Mouse (Mus musculus) G1E-ER4 (cell line): Measurements from ENCODE around the gene Cep41. TPM values are rescaled to one million over a fixed set of nuclear protein-coding genes. Genes with fewer than 3 reads are reported as not detected.

Experiments used
- GATA1 ChIP-seq: IDR thresholded peaks from one replicate; pipeline ENCODE4 v1.8.0; 2012; ENCODE audit warnings: low read length, inconsistent platforms
- polyA plus RNA-seq: library from polyadenylated mRNA; stranded (reverse); fragments of >175 nt; gene quantifications from 2 replicates; pipeline ENCODE4 v1.2.3, GENCODE M21; 2012

Gene Cep41
- polyA plus RNA-seq, 1 experiment: 84.8 TPM

DNA sequence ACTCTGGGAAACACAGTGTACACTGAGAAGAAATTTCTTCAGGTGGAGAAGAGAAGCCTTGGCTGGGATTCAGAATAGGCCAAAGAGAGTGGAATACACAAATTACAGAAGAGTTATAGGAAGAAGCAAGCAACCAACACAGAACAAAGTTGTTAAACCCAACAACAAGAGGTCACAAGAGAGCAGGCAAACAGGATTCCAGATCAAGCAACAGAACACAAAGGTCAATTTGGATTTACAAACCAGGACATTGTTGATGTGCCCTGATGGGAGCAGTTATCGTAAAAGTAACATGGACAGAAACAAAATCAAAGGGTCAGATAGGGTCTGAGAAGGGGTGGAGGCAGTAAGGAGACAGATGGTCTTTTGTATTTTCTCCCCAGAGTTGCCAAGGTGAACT, 9.0 kb downstream of the Cep41 start:
- no peak for TF ChIP-seq GATA1

GRCm38 (mm10) chr6:30681935-30682900, 11.3 kb downstream of the Cep41 start:
- no peak for TF ChIP-seq GATA1

DNA sequence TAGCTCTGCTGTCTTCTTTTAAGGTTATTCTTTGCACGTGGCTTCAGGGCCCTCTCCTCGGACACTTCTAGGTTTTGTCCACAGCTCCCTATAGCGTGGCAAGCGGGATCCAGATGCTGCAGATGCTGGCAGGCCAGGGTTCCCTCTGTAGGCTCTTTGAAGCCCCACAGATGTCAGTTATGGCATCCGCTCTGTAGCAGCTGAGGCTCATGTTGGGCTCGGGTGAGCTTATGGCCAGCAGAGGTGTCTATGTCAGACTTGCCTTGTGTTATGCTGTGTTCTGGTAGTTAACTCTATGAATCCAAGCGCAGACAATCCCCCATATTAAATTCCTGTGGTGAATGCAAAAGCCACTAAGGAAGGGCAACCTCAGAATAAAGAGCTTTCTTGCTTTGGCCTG, 13.1 kb downstream of the Cep41 start:
- no peak for TF ChIP-seq GATA1

GRCm38 (mm10) chr6:30679567-30679966, 14.0 kb downstream of the Cep41 start:
- no peak for TF ChIP-seq GATA1

DNA sequence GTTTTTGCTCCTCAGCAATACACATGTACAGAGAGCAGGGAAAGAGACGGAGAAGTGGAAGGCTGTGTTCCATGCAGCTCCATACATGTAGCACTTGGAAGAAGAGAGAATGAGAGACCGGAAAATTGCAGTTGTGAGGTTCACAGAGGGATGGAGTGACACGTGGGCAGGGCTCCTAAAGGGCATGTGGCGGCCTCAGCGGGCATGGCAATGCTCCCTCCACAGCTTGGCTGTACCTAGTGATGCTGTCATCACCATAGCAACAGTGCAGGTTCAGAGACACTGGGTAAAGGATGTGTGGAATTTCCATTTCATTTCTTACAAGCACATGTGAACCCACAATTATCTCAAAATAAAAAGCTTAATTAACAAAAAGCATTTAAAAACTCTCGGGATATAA, 15.1 kb downstream of the Cep41 start:
- no peak for TF ChIP-seq GATA1

DNA sequence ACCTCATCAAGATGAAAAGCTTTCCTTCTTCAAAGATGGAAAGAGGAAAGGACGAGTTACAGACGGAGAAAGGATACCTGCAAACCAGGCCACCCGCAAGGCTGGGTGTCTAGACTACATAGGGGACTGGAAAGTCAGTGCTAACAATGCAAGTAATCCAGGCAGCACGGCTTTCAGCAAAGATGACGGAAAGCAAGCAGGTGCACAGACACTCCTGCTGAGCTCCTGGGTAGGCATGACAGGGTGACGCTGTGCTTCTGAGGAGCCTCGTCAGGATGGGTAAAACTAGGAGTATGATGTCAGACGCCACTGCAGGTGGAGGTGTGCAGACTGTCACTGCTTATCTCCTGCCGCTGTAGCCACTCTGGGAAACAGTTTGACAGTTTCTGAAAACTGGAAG, 16.0 kb downstream of the Cep41 start:
- no peak for TF ChIP-seq GATA1

- no peak for TF ChIP-seq GATA1
Observed at GRCm38 (mm10) chr6:30676506-30676905, 17.0 kb downstream of the Cep41 start.

GRCm38 (mm10) chr6:30675281-30675771, 18.2 kb downstream of the Cep41 start:
- TF ChIP-seq GATA1: no peak

GRCm38 (mm10) chr6:30674714-30675280, 18.8 kb downstream of the Cep41 start:
- TF ChIP-seq GATA1: no peak

DNA sequence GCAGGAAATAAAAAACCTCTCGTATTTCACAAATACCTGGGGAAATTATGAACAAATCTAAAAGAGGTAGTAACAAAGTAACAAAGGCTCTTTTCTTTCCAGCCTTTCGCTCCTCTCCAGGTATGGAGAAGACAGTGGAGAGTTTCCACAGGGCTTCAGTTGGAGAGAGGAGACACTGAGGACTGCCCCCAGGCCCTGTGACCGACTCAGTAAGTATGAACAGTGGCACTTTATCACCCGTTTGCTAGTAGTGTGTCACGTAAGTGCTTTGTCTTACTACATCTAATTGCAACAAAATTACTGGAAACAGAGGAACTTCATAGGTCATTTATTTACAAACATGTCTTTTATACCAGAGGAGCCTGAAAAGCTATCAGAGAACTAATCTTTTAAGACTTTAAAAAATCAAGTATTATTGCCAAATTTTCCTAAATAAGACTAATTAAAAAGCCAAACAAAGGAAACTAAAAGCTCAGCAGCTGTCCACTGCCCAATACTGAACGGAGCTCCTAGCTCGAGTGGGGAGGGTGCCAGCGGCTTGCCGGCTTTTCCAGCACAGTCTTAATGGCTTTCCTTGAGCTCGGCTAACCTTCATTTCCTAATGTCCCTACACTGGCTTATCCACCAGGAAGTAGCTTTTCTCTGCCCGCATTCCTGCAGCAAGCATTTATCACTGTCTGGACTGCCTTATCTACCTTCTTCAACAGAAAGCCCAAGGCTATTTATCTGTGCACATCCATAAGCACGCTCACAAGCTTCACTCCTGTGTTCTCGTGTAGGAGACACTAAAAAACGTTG, 19.6 kb downstream of the Cep41 start:
- TF ChIP-seq GATA1: no peak

- TF ChIP-seq GATA1: no peak
Observed at GRCm38 (mm10) chr6:30671696-30672095, 21.9 kb downstream of the Cep41 start.

DNA sequence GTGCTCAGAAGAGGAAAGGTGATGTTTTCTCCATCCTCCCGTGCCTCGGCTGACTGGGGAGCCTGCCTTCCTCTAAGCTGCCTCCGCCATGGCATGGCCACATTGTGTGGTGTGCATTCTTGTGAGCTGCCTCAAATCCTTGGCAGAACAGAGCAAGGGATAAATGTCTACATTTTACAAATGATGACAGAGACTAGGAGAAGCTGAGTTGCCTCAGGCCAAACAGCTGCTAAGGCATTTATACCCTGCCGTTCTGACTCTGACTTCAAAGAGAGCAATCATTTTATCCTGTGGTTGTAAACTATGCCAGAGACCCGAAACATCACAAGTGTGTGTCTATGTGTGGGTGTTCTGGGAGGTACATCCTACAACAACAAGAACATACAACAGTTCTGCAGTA, 26.0 kb downstream of the Cep41 start:
- no peak for TF ChIP-seq GATA1

DNA sequence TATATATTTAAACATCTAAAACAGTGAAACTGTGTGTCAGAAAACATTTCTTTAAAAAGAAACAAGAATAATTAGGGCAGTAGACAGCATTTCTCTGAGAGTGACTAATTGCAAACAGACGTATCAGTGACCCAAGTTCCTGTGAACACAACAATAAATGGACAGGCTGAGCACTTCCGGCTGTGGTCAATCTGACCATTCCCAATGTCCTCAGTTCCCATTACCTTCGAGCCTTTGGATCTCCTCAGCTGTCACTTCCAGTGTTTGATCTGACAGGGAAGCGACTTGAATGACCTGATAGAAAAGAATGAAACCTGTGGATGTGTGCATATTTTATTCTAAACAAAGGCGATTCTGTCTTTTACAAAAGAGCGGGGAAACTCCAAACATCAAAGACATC, 27.5 kb downstream of the Cep41 start:
- no peak for TF ChIP-seq GATA1

DNA sequence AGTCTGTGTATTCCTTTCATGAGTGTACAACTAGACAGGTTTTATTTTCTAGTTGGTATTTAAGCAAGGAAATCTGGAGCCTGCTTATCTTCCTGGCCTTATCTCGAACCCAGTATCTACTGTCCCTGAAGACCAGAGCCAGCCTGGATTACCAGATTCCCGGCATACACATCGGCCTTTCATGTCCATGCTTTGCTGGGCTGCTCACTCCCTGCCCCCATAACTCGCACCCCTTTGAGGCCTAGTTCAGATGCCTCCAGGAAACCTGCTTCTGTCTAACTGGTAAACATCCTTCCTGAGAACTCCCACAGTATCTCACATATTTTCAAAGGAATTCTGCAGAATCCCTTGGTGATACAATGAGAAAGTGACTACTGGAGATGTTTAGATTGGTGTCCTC, 28.3 kb downstream of the Cep41 start:
- no peak for TF ChIP-seq GATA1

GRCm38 (mm10) chr6:30664776-30665175, 28.8 kb downstream of the Cep41 start:
- no peak for TF ChIP-seq GATA1

DNA sequence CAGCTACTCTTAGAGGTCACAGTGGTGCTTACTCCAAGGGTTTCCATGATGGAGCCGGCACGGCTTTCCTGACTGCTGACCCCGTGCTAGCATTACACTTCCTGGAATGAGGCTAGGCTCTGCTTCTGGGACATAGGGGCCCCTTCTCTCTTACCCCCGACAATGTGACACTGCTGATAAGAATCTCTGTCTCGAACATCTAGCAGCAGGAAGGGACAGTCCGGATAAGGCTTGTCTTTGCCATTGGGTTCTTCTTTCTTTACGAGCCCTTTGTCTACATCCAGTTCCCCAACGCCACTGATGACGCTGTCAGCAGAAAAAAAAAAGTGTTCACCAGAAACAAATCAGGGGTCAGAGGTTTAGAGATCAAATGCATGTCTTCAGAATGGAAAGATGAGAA, 34.9 kb downstream of the Cep41 start:
- TF ChIP-seq GATA1: no peak
